In the genomic region with DNA sequence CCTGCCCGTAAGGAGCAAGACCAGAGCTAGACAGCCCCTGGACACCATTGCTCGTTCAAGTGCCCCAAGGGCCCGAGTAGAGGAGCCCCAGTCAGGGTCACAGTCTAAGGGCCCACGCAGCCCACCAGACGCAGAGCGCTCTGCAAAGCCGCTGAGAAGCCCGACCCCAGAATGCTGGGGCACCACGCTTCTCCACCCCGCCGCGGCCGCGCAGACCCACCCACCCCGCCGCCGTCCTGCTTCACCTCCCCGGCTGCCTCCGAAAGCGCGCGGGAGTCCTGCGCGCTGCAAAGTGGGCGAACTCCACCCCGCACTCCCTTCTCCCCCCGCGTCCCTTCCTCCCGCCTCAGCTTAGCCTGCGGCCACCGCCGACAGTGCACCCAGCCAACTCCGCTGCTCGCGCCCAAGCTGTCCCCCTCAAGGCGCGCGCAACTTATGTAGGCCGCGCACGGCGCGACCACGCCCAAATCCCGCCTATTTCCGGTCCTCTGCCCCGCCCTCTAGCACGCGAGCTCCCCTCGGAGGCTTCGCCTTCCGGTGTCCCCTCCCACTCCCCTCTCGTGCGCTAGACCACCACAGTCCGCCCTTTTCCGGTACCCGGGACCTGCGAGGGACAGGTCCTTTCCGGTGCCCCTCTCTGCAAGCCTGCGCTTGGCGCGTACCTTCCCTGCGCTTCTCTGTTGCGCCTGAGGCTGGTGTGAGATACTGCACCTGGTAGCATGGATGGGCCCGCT, we compare ENCODE assay signal across 8 mouse cellular contexts. TPM values are rescaled to one million over a fixed set of nuclear protein-coding genes. Genes with fewer than 3 reads are reported as not detected.
DNase-seq lines count a peak whose midpoint lies in the region; ATAC-seq and TF ChIP-seq lines count a peak whose summit lies in the region.

A gene (minus strand): TSS at position 465 of the 734 bp plus-strand sequence.

- WGBS in embryonic facial prominence, embryonic 13.5 days = under 1% methylated on average over 64 of the region's 65 CpGs
- under 1% methylated on average over 64 of the region's 65 CpGs for WGBS in heart, adult 2 months
- under 1% methylated on average over 61 of the region's 65 CpGs for WGBS in limb, embryonic 13.5 days
- under 1% methylated on average over 62 of the region's 65 CpGs for WGBS in midbrain, embryonic 16.5 days

- H3K79me2 ChIP-seq in heart, adult 2 months (replicated peaks; ENCODE audit: control insufficient read depth, insufficient read depth, low read length) = no peaks in the 10 kb centered on the region

- ATAC-seq in embryonic facial prominence, embryonic 13.5 days (ENCODE audit: insufficient number of reproducible peaks, insufficient read depth, low FRiP score, low TSS enrichment, low read depth) = peak; percentile 95
- peak; percentile 97 for ATAC-seq in limb, embryonic 13.5 days (ENCODE audit: low FRiP score, low read depth)
- ATAC-seq in midbrain, embryonic 16.5 days = peak; percentile 99

- DNase-seq in 3134 (ENCODE audit: extremely low read depth, insufficient read length, low spot score) = peak; percentile 99
- DNase-seq in adrenal gland, postnatal 36 days = peak; percentile 94 to 95
- peak; percentile 92 to 95 for DNase-seq in heart, adult 2 months
- peak; percentile 82 to 88 for DNase-seq in kidney, adult 8-10 months
- peak; percentile 90 to 92 for DNase-seq in spleen, postnatal 10 days (ENCODE audit: low spot score in 2 of 2)

- TF ChIP-seq EP300 in heart, adult 2 months (IDR thresholded peaks at IDR 0.05; ENCODE audit: insufficient read depth, low read depth, low read length) = 0 out of 2 replicates have a peak, but pooled peaks have one; percentile 13

- peak; percentile 84 for TF ChIP-seq POLR2A in heart, adult 2 months (IDR thresholded peaks at IDR 0.05; ENCODE audit: insufficient read depth, low read depth, low read length)

- intact Hi-C loops in heart, adult 2 months (cut with DNase I) = loop anchor here (2.0 to 5.0 kb wide), 3 partner anchors 51 to 684 kb away; a partner anchor contains a TSS

- no peaks in the 10 kb centered on the region for H3K9me3 ChIP-seq in embryonic facial prominence, embryonic 13.5 days
- H3K9me3 ChIP-seq in limb, embryonic 13.5 days = no peaks in the 10 kb centered on the region
- no peaks in the 10 kb centered on the region for H3K9me3 ChIP-seq in midbrain, embryonic 16.5 days (replicated peaks; ENCODE audit: control insufficient read depth, low read length, poor library complexity, severe bottlenecking)

- no peaks in the 10 kb centered on the region for H3K36me3 ChIP-seq in embryonic facial prominence, embryonic 13.5 days
- no peaks in the 10 kb centered on the region for H3K36me3 ChIP-seq in heart, adult 2 months (ENCODE audit: control insufficient read depth, insufficient read depth, low read length)
- H3K36me3 ChIP-seq in limb, embryonic 13.5 days = no peaks in the 10 kb centered on the region
- H3K36me3 ChIP-seq in midbrain, embryonic 16.5 days (ENCODE audit: control insufficient read depth, insufficient read depth, low read length) = no peaks in the 10 kb centered on the region

- H3K27ac ChIP-seq in embryonic facial prominence, embryonic 13.5 days = peak within 1 kb of the TSS; percentile 90
- H3K27ac ChIP-seq in heart, adult 2 months = peak within 1 kb of the TSS; percentile 55
- peak within 1 kb of the TSS; percentile 85 for H3K27ac ChIP-seq in limb, embryonic 13.5 days
- peak within 1 kb of the TSS; percentile 85 for H3K27ac ChIP-seq in midbrain, embryonic 16.5 days (ENCODE audit: low read length)

- H3K9ac ChIP-seq in embryonic facial prominence, embryonic 13.5 days = peak within 1 kb of the TSS; percentile 85
- peak within 1 kb of the TSS; percentile 71 for H3K9ac ChIP-seq in heart, adult 2 months (ENCODE audit: low read depth, low read length)
- H3K9ac ChIP-seq in limb, embryonic 13.5 days = peak within 1 kb of the TSS; percentile 85
- H3K9ac ChIP-seq in midbrain, embryonic 16.5 days (ENCODE audit: low read depth, low read length) = peak within 1 kb of the TSS; percentile 84

- H3K4me2 ChIP-seq in embryonic facial prominence, embryonic 13.5 days = peak within 1 kb of the TSS; percentile 86
- H3K4me2 ChIP-seq in limb, embryonic 13.5 days (replicated peaks) = peak within 1 kb of the TSS; percentile 74
- peak within 1 kb of the TSS; percentile 95 for H3K4me2 ChIP-seq in midbrain, embryonic 16.5 days (ENCODE audit: low read length)

- peak; percentile 43 for TF ChIP-seq CTCF in heart, adult 2 months (IDR thresholded peaks at IDR 0.05)

- peak within 1 kb of the TSS; percentile 72 for H3K4me3 ChIP-seq in embryonic facial prominence, embryonic 13.5 days
- H3K4me3 ChIP-seq in heart, adult 2 months = peak within 1 kb of the TSS; percentile 83
- peak within 1 kb of the TSS; percentile 77 for H3K4me3 ChIP-seq in limb, embryonic 13.5 days
- H3K4me3 ChIP-seq in midbrain, embryonic 16.5 days (ENCODE audit: low read depth, low read length) = peak within 1 kb of the TSS; percentile 83

- H3K27me3 ChIP-seq in embryonic facial prominence, embryonic 13.5 days = no peaks in the 10 kb centered on the region
- H3K27me3 ChIP-seq in heart, adult 2 months (ENCODE audit: control insufficient read depth, insufficient read depth, low read length) = no peaks in the 10 kb centered on the region
- H3K27me3 ChIP-seq in limb, embryonic 13.5 days = no peaks in the 10 kb centered on the region
- no peaks in the 10 kb centered on the region for H3K27me3 ChIP-seq in midbrain, embryonic 16.5 days (ENCODE audit: control insufficient read depth, insufficient read depth, low read depth, low read length)

- H3K4me1 ChIP-seq in embryonic facial prominence, embryonic 13.5 days = peaks cover 6% of the 10 kb centered on the region
- peaks cover 5% of the 10 kb centered on the region for H3K4me1 ChIP-seq in heart, adult 2 months (ENCODE audit: control insufficient read depth, insufficient read depth, low read length)
- H3K4me1 ChIP-seq in limb, embryonic 13.5 days = peaks cover 7% of the 10 kb centered on the region
- peaks cover 9% of the 10 kb centered on the region for H3K4me1 ChIP-seq in midbrain, embryonic 16.5 days (ENCODE audit: control insufficient read depth, insufficient read depth, low read length)

RNA-seq across cellular contexts. Expression of the gene that starts here (rescaled TPM):
- 10 to 100 TPM; 12.1 to 13.2 TPM for total RNA-seq in adrenal gland, postnatal 36 days (2021)
- 15.9 and 16.6 TPM in 2 replicates for polyA plus RNA-seq in embryonic facial prominence, embryonic 13.5 days (2015; fragmentation: Nextera tagmentation; extraction: Ambion mirVana)
- 1 to 10 TPM; 4.1 to 4.2 TPM for total RNA-seq in heart, adult 2 months (2021)
- polyA plus RNA-seq in heart, adult 2 months (2012; rRNA removed) = 4.0 and 7.4 TPM in 2 replicates
- 15.1 and 17.7 TPM in 2 replicates for polyA plus RNA-seq in limb, embryonic 13.5 days (2015; fragmentation: Nextera tagmentation; extraction: Ambion mirVana)
- 9.3 and 11.5 TPM in 2 replicates for polyA plus RNA-seq in midbrain, embryonic 16.5 days (2015; fragmentation: Nextera tagmentation; extraction: Ambion mirVana)

Comparison
In these comparisons a context has a peak if more than half of its experiments do, and no peak if none do; other contexts are left out.
1. Peak in every context shown above with its lines: DNase-seq, ATAC-seq, H3K4me3 ChIP-seq and H3K27ac ChIP-seq.